Mouse (Mus musculus) kidney, postnatal 4 days (tissue): Measurements from ENCODE around the gene Abca7.
"Not testable (repeated sequence)": the region's sequence is repeated elsewhere in the genome, so short reads cannot be mapped to it uniquely, and the experiment has no call there.

Source experiments
- DNase-seq, 2 experiments: peaks; one replicate each; pipeline ENCODE4 v3.0.0; 2021; ENCODE audit warnings: mixed read lengths in 2 of 2

The Abca7 gene

DNA sequence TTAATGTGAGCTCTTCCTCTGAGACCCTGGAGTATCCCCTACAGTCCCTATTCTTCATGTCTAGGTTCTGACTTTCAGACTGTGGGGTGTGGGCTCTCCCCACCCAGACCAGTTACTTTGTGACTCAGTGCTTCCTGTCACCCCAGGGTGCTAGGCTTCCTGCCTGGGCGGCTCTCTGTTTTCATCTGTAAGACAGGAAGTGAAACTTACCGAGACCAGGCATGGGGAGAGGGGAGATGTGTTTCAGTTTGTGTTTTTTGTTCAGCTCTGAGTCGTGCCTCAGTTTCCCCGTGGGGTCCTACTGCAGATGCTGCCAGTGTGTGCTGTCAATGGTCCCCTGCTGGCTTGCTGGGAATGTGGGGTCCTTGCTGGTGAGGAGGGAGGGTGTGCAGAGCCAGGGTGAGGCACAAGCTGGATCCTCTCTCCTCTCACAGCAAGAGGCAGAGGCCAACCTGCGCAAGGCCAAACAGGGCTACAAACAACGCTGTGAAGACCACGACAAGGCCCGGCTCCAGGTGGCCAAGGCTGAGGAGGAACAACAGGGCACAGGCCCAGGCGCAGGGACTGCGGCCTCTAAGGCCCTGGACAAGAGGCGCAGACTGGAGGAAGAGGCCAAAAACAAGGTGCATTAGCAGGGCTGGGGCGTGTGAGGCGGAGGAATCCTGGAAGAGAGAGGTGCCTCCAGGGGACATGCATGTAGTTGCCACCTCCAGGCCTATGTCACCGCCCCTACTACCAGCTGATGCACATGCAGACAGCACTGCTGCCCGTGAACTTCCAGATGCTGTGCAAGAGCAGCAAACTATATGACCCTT, 28.1 kb downstream of the Abca7 start:
- no peak for DNase-seq

DNA sequence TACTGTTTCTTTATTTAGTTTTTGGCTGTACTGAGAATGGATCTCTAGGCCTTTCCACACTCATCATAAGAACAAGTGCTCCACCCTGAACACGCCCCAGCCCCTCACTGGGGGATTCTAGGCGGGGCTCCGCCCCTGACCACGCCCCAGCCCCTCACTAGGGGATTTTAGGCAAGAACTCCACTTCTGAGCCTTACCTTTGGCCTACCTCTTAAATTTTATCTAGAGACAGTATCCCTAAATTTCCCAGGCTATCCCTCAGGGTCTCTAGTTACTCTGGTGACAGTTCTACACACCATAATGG, 28.7 kb downstream of the Abca7 start:
- DNase-seq, result no peak

DNA sequence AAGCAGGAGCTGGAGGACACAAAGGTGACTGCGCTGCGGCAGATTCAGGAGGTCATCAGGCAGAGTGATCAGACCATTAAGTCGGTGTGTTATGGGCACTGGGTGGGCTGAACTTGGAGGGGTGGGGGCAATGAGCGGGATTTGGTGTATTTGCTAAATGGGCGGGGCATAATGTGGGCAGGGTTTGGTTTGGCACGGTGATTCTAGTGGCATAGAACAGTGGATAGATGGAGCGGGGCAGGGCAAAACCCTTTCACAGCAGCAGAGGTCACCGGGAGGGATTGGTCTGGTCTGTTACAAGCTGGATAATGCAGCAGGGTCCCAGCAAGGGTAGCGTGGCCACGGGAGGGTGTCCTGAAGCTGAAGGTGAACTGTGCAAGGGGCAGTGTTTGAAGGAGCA, 29.2 kb downstream of the Abca7 start:
- DNase-seq, result no peak

DNA sequence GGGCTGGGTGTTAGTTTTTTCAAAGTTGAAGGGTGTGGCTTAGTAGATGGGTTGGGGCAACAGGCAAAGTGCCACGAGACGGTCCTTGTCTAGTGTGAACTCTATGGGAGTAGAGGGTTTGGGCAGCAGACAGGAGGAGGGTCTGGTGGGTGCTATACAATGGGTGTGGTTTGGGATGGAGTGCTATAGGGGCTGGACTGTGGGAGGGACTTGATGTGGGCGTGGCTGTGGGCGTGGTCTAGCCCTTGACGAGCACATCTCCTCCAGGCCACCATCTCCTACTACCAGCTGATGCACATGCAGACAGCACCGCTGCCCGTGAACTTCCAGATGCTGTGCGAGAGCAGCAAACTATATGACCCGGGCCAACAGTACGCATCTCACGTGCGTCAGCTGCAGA, 29.6 kb downstream of the Abca7 start:
- peak; percentile 61 to 63 for DNase-seq

DNA sequence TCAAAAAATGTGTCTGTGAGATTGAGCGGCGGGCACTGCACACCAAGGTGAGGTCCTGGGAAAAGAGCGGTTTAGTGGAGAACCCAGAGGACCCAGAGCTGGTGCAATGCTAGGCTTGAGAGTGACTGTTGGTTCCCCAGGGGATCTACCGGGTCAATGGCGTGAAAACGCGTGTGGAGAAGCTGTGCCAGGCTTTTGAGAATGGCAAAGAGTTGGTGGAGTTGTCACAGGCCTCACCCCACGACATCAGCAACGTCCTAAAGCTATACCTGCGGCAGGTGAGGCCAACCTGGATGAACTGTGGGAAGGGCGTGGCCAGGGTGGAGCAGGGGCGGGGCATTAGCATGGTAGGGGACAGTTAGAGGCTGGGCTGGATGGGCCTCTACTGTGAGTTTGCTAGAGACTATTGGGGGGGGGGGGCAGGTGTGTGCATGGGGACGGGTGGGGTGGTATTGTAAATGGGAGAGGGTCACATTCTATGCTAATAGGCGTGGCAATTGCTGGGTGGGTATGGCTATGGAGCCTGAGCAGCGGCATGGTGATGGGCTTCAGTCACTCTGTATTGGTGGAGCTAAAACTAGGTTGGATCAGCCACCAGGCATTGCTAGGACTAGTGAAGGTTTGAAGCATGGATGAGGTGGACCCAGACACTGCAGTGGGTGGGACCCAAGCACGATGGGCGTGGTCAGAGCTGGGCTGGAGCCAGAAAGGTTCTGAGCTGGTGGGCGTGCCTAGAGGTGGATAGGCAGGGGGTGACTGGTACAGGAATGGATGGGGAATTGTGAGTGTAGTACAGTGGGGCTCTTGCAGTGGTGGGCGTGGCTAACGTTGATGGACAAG, 31.6 kb downstream of the Abca7 start:
- DNase-seq, result peak in 1 of 2 experiments; percentile 48

DNA sequence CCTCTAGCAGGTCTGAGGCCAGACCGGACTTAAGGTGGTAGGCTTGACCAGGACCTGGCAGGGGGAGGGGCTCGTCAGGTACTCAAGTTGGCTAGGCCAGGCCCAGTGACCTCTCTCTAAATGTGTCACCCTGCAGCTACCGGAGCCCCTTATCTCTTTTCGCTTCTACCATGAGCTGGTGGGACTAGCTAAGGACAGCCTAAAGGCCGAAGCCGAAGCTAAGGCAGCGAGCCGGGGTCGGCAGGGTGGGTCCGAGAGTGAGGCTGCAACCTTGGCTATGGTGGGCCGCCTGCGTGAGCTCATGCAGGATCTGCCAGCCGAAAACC, 32.2 kb downstream of the Abca7 start:
- DNase-seq, result no peak

DNA sequence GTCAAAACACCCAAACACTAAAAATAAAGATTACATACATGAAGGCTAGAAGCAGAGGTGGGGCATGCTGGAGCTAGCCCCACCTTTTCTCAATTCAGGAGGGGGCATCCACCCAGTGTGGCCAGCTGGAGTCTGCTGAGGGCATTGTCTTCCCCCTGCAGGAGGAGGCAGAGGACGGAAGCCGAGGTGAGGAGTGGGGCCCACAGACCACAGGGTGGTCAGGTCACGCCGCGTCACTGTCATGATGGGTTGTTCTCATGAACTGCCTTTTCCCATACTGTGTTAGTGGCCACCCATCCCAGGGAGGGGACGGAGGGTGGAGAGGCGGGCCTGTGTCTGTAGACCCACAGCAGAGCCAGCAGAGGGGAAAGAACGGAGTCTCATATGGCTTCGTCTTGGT, 33.9 kb downstream of the Abca7 start:
- DNase-seq, result no peak

DNA sequence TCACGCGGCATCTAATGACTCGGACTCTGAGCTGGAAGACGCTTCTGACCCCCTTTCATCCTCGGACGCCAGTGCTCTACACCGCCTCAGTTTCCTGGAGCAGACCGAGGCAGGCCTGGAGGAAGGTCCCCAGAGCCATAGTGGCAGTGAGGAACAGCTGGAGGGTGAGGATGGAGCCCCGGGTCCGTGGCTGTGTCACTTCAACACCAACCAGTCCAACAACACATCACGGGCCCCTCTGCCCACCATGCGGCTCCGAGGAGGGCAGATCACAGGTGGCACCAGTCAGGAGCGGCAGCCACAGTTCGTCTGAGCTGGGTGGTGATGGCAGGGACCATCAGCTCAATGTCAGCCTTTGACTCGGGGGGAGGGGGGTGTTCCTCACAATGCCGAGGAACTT, 34.4 kb downstream of the Abca7 start:
- no peak for DNase-seq

DNA sequence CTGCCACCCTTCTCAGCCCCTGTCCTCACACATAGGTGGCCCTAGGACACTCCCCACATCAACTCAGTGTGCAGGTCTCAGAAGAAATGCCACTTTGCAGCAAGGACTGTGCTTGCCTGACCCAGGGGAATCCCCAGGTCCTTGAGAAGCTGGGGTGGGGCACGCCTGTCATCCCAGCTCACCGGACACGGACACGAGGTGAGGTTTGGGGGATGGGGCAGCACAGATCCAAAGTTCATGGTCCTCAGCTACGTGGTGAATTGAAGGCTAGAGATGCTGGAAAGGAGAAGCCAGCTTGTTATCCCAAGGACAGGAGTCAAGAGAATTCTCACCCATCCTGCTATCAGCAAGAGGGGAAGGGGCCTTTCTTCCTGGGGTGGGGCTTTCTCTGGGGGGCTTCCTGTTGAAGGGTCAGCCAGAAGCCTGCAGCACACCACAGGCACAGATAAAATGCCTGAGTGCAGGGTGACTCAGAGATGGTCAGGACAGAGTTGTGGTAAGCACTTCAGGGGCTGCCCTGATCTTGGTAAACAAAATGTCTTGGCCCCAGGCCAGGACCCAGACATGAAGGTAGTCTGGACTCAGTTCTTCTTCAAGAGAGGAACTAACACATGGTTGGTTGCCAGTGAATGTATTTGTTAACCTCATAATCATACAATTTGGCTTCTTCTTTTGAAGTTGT, 36.6 kb downstream of the Abca7 start:
- peak; percentile 57 to 73 for DNase-seq

DNA sequence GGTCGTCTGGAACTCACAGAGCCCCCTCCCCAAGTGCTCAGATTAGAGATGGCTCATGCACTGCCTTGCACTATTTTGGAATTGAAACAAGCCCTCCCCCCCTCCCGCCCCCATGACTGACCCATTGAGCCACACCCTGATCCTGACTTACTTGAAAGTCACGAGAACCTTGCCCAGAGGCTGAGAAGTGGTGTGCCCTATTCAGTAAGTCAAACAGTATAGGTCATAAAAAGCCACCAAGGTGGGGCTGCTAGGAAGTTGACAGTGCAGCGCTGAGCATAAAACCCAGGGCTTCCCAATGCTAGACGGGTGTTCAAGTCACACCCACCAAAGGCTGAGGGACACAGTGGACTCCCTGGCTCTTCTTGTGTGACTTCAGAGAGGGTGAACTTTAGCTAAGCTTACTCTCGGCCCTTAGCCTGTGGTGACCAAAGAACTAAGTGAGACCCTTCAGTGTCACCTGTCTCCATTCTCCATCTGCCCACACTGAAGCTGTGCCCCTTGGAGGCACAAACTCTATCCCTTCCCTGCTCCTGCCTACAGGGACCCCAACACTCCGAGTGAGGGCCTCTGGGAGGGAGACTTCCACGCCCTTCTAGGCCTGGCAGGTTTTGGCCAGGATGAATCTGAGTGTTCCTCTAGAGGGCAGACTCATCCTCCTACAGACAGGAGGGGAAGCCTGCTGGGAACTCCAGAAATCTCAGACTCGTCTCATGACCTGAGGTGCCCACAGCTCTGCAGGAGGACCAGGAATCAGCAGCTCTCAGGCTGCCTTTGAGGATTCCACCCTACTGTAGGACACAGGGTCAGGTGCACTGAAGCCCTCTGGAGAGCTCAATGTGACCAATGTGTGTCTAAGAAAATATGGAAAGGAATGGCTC, 37.5 kb downstream of the Abca7 start:
- peak; percentile 53 to 67 for DNase-seq

DNA sequence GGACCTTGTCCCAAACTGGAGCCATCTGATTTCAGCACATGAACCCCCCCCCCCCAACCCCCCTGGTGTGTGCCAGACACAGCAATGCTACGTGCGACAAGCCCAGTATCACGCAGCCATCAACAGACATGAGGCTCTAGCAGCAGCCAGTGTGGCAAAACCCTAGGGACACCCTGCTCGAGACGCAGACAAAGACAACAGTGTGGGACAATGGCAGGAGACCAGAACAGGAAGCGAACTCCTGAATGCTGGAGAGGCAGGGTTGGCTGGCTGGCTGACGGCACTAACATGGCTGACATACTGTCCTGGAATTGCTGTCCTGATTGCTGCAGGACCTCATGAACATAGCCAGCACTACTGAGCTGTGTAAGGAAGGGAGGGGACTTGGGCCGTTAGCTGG, 38.9 kb downstream of the Abca7 start:
- DNase-seq, result no peak

DNA sequence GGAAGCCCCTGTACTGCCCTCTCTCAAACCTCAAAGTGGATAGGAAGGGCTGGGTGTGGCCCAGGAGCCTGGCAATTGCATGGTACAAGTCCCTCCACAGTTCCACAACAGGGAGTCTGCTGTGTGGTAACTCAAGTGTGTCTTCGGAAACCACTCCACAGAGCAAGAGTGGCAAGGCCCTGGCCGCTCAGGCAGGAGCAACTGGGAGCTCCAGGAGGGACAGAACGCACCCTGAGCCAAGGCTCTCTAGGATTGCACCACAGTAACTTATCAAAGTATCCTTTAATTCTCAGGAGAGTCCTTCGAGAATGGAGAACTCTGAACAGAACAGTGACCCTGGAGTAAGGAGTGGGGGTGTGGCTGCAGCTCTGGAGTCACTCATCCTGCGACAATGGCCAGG, 39.4 kb downstream of the Abca7 start:
- DNase-seq, result no peak

DNA sequence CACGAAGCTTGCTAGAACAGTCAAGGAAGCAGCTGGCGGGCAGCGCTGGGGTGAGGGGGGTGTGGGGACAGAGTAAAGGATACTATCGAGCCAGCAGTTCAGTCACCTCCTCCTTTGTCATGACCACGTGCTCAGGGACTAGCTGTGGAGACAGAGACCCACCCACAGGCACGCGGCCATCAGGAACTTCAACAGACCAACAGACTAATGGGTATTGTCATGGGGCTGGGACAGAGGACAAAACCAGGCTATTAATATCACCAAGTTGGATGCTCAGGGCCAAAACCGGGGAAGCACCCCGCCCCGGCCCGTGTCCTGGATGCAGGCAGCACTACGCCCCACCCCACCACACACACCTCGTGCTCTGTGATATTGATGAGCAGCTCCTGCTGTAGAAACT, 40.5 kb downstream of the Abca7 start:
- no peak for DNase-seq

DNA sequence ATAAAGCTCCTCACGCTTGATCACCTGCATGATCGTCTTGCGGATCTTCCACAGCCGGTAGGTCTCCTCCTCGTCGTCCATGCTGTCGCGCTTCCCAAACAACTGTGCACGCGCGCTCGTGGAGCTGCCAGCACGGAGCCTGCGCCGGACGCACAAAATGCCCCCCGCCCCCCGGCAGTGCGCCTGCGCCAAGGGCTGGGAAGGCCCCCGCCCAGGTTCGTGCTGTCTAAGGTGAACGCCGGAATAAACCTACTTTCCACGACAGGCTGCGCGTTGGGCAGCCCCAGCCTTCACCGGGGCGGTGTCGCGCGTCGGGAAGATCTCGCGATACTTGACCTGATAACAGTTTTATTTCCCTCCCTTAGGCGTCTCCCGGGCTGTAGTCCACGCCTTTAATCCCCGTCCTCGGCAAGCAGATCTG, 43.3 kb downstream of the Abca7 start, which contains the start of gene Polr2e:
Gene Polr2e, minus strand, starts transcription at position 237 of the 421 bp plus-strand sequence.
- DNase-seq, result peak; percentile 95 to 98

DNA sequence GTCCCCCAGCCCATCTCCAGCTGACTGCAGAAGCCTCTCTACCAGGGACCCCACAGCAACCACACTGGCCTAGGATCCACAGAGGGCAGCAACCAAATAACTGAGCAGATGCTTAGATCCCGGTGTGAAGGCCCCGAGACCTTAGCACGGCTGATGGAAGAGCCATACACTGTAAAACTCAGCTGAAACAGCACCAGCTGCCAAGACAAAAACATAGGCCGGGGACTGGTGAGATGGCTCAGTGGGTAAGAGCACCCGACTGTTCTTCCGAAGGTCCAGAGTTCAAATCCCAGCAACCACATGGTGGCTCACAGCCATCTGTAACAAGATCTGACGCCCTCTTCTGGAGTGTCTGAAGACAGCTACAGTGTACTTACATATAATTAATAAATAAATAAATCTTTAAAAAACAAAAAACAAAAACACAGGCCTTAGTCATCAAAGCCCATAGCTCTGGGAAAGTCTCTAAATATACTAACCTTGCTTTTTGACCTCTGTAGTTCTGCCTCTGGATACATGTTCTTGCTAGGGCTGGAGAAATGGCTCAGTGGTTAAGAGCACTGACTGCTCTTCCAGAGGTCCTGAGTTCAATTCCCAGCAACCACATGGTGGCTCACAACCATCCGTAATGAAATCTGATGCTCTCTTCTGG, 45.2 kb downstream of the Abca7 start:
- not testable (repeated sequence) for DNase-seq

DNA sequence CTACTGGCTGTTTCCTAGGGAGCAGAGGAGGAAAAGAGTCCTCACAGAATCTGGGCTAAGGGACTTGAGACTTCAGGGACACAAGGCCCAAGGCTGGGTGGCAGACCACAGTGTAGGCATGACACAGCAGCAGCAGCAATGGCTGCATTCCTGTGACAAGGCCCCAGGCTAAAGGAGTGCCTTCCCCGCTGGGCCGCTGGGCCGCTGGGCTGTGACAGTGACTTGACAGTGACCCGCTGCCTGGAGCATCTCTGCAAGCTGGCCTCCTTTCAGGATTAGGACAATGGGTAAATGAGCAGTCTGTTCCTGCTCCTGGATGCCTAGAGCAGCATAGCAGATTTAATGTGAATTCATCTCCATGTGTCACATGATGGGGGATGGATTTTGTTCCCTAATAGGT, 47.8 kb downstream of the Abca7 start:
- no peak for DNase-seq

DNA sequence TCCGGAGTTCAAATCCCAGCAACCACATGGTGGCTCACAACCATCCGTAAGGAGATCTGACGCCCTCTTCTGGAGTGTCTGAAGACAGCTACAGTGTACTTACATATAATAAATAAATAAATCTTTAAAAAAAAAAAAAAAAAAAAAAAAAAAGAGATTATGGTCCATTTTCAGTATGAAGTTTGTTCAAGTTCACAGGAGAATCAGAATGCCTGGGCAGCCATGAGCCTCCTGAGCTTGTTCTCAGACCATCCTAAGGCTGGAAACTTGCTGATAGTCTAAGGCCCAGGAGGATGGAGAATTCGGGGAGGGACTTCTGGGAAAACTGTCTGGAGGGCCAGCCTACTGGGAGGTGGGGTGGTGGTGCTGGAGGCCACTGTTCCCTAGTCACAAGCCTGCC, 49.1 kb downstream of the Abca7 start:
- DNase-seq, result not testable (repeated sequence)

DNA sequence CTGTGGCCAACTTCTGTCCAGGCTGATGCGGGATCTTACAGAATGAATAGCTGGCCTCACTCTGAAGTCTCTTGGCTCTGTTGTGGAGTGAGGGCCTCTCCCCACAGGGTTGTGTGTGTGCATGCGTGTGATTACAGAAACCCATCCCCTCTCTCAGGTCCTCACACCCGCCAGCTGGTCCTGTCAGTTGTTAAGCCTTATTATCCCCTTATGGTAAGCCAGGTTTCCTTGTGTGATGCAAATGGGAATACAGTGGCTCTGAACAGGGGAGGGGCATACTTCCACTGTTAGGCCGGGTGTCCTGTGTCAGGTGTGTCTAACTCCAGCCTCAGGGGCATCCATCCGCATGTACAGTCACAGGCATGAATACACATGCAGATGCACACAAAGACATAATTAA, 49.5 kb downstream of the Abca7 start:
- DNase-seq, result no peak

DNA sequence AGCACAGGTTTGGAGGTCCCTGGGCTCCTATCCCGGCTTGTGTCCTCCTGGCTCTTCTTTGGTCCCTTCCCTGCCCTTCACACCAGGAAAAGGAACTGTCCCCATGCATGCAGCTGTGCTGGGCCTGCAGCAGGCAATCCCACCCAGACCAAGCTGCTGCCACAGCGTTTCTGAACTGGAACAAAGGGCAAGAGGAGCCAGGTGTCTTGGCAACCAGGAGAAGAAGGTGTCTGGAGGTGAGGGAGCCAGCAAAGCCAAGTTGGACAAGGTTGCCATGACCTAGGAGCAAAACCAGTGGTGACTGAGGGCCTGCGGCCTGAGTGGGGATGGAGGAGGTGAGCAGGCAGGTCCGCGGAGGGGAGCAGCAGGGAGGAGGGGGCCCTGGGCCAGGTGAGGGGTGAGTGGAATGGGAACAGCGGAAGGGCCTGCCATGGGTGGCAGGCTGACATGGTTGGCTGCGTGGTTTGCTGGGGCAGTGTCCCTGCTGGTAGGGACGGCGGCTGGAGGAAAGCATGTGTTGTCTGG, 50.8 kb downstream of the Abca7 start, which contains the start of gene Gpx4:
Gene Gpx4, plus strand, starts transcription at position 126 of the 525 bp plus-strand sequence.
- DNase-seq, result peak; percentile 40 to 59

DNA sequence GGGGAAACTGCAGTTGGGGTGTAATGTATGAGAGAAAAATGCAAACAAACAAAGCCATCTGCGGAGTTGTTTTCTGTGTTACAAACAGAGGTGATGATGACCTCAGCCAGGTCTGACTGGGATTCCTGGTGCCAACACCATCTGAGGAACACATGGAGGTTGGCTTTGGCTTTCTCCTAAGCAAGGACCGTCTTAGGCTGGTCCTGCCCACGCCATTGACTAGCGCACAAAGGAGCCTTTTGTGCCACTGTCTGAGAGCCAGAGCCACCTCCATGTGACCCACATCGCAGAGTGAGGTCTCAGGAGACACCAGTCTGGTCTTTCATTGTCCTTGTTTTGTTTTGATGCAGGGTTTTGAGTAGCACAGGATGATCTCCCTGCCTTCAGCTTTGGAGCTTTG, 52.1 kb downstream of the Abca7 start:
- no peak for DNase-seq

DNA sequence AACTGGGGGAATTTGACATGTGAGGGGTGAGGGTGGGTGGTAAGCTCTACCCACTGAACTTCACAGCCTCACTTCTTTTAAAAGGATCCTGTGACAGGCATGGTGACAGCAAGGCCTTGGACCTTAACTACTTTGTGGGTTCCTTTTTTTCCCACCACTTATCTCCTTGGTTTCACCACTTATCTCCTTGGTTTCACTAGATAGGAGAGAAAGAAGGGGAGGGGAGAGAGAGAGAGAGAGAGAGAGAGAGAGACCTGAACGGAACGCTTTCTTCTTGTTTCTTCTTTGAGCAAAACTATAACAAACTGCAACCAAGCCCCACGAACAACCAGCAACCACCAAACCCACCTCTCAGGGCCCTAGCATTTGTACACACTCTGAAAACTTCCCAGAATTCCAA, 52.5 kb downstream of the Abca7 start:
- no peak for DNase-seq

DNA sequence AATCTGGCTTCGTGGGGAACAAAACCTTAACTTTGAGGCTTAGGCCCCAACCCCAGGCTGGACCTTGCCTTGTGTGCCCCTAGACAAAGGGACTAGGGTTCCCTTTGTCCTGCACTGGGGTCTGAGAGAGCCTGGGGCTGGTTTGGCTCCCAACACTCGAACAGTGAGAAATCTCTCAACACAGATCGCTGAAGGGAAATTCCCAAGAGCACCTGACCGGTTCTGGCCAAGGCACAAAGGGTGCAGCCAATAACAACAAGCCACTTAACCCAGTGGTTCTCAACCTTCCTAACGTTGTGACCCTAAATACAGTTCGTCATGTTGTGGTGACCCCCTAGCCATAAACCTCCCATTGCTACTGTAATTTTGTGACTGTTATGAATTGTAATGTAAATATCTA, 54.0 kb downstream of the Abca7 start:
- DNase-seq, result no peak
